Mouse (Mus musculus) frontal cortex, postnatal 36 days (tissue): ENCODE data around the gene Cntrl.
A peak's percentile ranks its signal among the peaks of the same experiment; 100 is the strongest.

Source experiments
- DNase-seq, 2 experiments: peaks; one replicate each; pipeline ENCODE4 v3.0.0; 2022; ENCODE audit warnings: low spot score in 2 of 2

The Cntrl gene

DNA sequence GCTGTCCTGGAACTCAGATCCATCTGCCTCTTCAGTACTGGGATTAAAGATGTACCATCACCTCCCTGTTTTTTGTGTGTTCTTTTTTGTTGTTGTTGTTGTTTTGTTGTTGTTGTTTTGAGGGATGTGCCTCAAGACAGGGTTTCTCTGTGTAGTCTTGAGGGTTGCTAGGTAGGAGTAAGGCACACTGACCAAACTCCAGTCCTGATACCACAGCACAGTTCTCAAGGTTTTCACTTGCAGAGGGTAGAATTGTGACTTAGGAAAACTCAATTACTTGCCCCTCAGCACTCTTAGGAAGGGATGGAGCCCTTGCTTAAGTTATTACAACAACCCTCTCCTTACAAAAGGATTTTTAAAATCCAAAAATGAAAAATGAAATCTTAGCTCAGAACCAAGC is 22.2 kb downstream of the Cntrl start:
- DNase-seq, result no peak

DNA sequence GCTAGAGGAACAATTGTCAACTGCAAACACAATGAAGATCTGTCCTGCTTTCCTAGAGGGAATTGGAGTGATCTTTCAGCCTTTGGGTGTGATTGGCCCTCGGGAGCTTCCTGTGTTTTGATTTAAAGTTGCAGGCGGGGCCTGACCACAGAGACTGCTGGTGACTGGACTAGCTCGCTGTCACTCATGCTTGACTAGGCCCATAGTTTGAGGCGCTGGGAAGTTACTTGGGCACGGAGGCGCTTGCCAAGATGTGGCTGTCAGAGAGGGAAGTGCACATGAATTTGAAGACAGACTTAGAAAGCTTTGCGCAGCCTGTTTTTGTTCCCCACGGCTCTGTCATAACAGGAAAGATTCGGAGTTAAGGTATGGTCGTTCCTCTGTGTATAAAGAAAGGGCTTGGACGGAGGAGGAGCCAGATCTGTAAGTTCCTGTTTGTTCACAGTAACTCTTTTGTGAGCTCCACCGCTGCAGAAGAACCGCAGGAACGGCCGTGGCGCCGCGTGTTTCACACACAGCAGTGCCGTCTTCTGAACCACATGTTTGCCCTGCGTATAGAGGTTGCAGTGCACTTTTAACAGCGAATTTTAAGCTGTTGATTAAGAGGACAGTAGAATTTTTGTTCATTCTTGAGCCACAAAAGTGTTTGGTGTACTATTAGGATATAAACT is 22.8 kb downstream of the Cntrl start:
- DNase-seq, result peak; percentile 94 to 99

DNA sequence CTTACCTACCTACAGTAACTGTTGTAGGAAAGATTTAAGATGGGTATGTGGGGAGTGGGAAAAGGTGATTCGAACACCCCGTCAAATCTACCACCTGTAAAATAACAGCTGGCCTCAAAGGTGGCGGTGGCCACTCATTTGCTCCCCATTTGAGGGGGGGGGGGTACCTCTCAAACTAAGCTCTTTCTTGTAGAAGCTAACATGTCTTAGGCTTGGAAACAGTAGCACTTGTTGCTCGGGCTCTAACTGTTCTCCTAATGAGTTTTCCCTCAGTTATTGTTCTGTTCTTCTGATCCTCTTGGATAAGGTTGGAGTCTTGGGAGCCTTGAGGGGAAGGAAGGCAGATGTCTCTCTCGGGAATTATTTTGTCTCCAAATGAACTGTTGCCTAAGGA is 23.4 kb downstream of the Cntrl start:
- DNase-seq, result no peak

DNA sequence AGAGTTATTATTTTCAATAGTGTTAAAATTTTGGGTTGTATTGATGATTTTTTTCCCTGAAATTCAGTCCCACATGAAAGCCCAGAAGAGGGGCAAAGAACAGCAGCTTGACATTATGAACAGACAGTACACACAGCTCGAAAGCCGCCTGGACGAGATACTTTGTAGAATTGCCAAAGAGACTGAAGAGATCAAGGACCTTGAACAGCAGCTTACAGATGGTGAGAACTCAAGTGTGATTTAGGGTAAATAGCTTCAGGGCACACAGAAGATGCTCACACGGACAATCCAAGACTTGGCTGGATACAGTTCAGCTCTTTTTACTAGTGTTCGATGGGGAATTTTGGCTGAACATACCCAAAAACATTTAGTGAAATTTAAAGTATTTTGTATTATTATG is 24.6 kb downstream of the Cntrl start:
- no peak for DNase-seq

DNA sequence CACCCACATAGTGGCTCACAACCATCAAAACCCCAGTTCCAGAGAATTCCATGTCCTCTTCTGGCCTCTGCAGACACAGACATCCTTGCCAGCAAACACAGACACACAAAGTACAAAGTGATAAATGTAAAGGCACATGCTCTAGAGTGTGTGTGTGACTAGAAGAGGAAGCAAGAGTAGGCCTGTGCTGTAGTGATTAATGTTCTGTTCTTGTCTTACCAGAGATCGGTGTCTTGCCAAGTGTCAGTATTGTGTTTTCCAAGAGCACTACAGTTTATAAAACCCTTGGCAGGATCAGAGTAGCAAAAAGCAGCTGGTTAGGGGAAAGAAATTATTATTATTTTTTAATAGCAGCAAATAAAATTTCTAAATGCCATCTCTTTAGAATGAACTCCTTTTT is 29.3 kb downstream of the Cntrl start:
- DNase-seq, result no peak

DNA sequence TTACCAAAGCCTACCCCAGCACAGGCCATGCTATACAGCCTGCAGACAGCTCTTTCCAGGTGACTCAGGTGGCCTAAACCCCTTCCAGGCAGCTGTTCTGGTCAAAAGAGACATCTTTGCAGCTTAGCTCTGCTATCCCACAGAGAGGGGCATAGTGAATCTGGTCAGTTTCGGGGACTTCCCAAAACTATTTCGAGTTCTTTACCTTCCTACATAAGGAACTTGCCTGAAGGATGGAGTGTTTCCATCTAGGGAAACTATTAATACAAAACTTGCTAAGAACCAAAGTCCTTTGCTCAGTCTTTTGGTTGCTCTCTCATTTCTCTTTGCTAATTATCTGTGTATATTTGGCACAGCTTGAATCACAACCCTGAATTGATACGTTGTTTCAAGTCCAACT is 32.4 kb downstream of the Cntrl start:
- DNase-seq, result no peak

DNA sequence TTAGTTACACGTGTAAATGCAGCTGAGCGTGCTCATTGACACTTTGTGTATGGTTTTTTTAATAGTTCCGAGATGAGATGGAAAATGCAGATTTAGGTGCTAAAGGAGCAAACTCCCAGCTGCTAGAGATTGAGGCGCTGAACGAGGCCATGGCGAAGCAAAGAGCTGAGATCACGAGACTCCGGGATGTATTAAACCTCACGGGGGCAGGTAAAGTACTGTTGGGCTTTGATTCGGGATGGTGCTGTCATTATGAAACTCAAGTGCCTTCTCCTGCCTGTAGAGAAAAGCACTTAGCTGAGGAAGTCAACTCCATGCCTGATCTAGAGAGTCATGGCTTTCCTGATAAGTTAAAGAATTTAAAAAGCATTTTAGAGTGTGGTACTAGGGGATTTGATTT is 39.5 kb downstream of the Cntrl start:
- DNase-seq, result no peak

DNA sequence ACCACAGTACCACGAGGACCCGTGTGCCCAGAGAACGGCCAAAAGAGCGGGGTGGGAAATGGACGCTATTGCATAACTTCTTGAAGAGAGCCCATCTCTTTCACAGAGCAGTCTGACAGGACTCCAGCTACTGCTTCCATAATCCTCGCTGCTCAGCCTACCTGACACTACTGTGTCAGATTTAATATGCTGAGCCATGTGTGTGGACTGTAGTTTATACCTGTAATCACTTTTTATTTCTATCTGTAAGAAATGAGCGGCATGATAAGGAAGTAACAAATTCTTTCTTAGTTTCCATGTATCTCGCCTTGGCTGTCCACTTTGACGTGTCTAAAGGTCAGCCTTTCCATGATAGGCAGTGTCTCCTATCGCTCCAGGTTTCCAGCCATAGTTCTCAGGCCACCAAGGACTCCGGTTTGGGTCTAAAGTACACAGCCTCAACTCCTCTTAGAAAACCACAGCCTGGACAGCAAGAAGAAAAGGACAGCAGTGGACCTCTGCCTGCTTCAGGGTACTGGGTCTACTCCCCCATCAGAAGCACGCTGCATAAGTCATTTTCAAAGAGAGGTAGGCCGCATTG is 42.1 kb downstream of the Cntrl start:
- DNase-seq, result no peak

DNA sequence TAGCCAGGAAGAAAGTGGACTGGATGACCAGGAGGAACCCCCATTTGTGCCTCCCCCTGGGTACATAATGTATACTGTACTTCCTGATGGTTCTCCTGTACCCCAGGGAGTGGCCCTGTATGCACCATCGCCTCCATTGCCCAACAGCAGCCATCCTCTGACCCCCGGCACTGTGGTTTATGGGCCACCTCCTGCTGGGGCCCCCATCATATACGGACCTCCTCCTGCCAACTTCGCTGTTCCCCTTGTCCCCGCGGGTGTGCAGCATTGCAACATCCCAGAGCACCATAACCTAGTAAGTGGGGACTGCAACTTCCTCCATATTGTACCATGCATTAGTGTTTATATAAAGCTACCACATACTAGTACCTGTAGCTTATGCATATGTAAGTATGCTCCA is 43.9 kb downstream of the Cntrl start:
- no peak for DNase-seq

DNA sequence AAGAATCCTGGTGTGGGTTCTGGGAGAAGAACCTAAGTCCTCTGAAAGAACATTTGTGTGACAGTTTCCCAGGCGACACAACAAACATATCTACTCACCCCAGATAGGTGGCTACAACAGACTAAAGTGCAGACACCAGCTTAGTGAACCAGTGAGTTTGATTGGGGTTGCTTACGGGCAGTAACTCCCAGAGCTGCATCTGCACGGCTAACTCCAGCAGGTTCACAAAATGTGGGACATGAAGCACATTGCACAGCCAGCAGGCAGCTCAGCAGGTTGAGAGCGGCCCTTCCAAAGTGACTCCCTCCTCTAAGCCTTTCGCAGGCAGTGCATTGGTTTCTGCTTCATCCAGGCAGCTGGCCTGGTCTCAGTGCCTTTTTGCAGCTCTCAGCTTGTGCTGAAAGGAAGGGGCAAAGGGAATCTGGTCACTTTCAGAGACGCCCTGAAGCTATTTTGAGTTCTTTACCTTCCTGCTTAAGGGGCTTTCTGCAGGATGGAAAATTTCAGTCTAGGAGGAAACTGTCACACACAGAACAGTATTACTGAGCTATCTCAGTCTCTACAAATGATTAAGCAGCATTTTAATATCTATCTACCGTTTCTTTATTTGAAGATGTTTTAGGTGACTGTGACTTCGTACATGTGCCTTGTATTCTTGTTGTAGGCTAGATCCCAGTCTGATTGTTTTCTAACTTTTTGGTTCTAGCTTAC is 44.7 kb downstream of the Cntrl start:
- DNase-seq, result no peak

DNA sequence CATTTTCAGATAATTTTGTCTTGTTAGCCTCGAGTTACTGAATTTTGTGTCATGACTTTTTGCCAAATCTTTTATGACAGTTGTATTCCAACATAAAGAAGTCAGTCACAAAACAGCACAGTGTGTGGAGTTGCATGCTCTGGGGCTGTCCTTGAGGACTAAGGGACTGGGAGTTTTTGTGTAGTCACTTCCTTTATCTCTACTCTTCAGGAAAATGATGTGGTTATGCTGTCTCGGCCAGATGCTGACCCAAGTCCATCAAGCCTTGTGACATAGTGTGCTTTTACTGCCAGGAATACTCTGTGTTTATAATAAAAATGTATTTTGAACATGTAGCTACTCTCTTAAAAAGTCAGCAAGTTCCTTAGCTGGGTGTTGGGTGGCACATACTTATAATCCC is 47.7 kb downstream of the Cntrl start:
- DNase-seq, result no peak

DNA sequence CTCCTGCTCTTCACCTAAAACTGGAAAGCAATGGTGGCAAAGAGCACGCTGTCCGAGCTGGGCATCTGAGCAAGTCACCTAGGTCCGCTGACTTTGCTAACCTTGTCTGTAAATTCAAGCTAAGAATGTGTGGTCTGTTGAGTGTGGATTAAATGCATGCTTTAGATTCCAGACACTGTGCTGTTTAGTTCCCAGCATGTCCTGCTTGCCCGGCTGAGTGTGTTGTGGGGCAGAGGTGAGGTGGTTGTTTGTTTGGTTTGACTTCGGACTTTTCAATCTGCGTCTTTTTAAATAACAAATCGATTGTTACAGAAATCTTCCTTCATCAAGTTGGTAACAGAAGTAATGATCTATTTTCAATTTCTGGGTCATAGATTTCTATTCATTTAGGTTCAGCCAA is 48.5 kb downstream of the Cntrl start:
- DNase-seq, result no peak

DNA sequence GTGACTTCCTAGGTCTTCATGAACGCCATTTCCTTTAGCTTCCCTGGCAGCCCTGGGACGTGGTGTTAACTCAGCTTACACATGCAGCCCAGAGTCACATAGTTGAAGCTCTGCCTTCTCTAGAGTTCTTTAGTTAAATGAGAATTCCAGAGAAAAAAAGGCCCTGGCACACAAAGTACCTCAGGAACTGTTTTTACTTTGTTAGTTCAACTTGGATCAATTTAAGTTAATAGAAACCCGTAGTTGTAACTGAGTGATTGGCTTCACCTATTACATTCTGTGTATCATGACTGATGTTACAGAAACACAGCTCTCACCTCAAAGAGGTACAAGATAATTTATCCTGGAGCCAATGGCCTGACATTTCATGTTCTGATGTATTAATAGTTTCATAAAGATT is 49.1 kb downstream of the Cntrl start:
- no peak for DNase-seq

DNA sequence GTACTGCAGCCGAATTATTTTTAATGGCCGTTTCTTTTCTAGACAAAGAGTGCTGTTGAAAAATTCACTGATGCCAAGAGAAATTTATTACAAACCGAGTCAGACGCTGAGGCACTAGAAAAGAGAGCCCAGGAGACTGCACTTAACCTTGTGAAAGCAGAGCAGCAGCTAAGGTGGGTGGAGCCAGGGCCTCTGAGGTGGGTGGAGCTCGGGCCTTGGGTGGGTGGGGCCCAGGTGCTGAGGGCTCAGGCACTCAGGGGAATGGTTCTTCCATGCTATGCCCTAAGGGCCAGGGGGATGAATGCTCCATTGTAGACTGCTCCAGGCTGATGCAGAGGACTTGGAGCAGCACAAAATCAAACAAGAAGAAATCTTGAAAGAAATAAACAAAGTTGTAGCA is 50.9 kb downstream of the Cntrl start:
- no peak for DNase-seq

DNA sequence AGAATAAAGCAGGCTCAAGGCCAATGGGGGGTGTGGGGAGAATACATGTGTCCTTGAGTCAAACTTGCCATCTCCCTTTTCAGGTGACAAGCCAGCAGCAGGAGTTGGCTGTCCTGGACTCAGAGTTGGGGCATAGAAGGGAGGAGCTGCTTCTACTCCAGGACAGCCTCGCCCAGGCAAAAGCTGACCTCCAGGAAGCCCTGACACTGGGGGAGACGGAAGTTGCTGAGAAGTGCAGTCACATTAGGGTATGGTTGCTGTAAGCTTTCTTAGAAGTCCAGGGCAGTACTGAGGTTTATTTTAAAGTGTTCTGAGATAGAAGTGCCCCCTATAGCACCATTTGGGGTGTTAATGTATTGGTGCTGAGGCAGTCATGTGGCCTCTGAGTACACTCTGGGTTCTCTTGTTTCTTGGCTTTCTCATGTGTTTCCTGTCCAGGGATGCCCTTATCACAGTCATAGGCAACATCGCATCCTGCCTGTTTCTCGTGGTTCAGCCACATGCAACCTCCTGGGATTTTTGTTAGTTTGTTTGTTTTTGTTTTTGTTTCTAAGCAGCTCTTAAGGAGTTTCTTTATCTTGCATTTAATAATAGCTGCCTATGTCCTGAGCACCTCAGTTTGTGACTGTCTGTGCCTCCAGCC is 52.7 kb downstream of the Cntrl start:
- DNase-seq, result no peak

DNA sequence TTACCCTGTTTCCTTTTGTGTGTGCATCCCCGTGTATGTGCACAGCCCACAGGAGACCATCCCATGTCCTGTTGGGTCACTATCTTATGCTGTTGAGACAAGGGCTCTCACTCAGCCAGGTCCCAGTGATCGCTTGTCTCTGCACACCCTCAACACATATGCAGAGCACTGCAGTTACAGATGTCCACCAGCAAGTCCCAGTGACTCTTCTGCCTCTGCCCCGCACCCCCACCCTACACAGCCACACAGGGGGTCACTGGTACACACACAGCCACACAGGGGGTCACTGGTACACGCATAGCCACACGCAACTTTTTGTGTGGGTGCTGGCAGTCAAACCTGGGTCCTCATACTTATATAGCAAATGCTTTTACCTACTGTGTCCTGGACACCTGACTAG is 54.1 kb downstream of the Cntrl start:
- no peak for DNase-seq

DNA sequence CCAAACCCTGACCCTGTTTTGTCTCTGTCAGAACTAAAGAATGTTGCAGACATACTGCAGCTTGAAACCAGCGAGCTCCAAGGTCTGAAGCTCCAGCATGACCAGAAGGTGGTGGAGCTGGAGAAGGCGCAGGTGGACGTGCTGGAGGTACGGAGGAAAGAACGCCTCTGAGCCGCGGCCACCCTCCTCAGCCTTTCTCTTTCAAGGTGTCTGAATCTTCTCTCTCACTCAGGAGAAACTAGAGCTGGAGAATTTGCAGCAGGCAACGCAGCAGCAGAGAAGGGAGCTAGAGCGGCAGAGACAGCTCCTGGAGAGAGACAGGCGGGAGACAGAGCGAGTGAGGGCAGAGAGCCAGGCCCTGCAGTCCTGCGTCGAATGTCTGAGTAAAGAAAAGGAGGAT is 56.1 kb downstream of the Cntrl start:
- no peak for DNase-seq

DNA sequence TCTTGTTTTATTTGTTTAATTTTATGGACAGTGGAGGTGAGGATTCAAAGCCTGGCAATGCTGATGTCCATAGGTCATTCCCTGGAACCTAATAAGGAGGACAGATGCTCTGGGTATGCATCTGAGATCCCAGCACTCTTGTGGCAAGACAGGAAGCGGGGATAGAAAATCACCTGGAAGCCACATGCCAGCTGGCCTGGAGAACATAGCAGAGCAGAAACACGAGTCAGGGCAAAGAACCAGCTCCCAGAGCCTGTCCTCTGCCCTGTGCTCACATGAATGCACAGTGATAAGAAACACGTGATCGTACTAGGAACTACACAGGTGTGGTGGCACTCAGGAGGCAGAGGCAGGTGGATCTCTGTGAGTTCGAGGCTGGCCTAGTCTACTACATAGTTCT is 57.5 kb downstream of the Cntrl start:
- DNase-seq, result no peak

DNA sequence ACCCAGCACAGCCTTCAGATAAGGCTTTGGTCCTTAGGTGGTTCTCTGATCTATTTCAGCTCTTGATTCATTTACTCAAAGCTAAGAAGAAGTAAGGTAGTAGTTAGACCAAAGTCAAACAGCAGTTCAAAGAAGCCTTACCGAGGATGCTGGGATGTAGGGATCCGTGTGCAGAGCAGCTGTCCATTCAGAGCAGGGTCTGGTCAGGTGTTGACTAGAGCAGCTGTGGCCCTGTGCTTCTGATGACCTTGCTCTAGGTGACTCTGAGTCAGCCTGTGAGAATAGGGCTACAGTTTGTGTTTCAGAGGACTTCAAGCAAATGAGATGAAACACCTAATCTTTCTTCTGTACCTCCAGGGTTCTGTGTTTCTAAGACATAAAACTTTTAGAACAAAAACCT is 60.2 kb downstream of the Cntrl start:
- DNase-seq, result no peak

DNA sequence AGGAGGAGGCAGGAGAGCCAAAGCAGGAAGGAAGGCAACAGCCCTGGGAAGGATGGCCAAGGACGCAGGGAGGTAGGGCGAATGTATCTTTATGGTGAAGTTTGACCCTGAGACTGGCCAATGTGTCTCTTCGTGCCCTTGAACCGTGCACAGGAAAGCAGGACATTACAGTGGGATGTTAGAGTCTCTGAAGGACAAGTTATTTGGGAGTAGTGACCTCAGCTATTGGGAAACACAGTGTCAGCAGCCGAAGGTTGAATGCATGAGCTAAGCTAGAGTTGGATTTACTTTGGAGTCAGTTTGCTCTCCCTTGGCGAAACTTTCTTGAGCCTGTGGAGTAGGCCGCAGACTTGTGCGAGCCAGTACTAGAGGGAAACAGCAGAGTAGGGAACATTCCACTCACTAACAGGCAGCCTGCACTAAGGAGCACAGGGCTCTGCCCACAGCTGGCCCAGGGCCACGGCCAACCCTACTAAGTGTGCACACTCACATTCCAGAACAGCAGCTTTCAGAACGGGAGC is 62.1 kb downstream of the Cntrl start:
- DNase-seq, result no peak

DNA sequence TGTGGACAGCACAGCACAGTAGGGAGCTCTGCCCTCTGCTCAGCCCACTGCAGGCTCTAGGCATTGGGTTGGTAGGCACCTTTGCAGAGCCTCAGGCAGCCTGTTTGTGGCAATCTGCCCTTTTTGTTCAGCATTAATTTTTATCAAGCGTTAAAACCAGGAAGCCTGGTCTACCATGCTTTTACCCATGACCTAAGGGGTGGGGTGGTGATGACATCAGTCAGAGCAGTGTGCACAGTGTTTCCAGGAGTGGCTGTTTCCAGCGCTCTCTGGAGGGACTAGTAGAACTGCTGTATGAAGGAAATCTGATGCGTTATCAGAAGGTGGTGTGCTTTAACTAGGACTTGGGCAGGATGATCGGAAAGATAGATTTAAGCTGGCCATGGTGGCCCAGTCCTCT is 63.0 kb downstream of the Cntrl start:
- no peak for DNase-seq

DNA sequence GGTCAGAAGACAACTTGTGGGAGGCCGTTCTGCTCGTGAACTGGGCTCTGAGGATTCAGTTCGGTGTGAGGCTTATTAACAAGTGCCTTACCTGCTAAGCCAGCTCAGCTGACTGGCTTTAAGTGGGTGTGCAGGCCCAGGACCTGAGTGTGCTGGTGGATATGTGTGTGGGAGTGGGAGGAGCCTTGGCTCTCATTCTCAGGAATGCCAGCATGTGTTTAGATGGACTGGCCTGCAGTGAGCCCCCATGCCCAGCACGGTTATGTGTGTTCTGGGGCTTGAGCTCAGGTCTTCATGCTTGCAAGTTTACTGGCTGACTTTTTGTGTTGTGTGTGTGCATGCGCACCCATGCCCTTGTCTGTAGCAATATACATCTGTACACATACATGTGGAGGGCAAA is 64.4 kb downstream of the Cntrl start:
- no peak for DNase-seq

DNA sequence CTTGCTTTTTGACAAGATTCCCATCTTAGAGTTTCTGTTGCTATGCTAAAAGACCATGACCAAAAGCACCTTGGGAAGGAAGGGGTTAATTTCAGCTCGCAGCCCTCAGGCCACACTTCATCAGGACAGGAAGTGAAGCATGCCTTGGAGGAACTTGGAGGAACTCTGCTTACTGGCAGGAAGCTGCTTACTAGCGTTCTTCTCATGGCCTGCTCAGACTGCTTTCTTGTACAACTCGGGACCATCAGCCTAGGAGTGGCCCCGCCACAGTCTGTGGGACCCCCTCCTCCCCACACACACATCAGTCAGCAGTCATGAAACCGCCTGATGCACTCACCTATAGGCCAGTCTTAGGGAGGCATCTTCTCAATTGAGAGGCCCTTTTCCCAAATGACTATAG is 64.8 kb downstream of the Cntrl start:
- no peak for DNase-seq
